Mouse (Mus musculus): ENCODE data around the gene D130043K22Rik. TPM values are rescaled to one million over a fixed set of nuclear protein-coding genes. Genes with fewer than 3 reads are reported as not detected.

Gene D130043K22Rik
- polyA plus RNA-seq, 1 experiment from 2014 or later: 1.6 TPM

- H3K27ac ChIP-seq (replicated peaks; ENCODE audit: low read depth, low read length): no peak overlapping the region
- H3K9ac ChIP-seq (ENCODE audit: low read depth, low read length): peak overlapping the region; percentile 97
- H3K4me2 ChIP-seq (ENCODE audit: low read depth, low read length): peak overlapping the region; percentile 82
- WGBS: 19% methylated on average over 2 of the region's 2 CpGs
- peaks cover 34% of the 10 kb centered on the region for H3K36me3 ChIP-seq (ENCODE audit: control insufficient read depth, insufficient read depth, low read length)
- H3K27me3 ChIP-seq (replicated peaks; ENCODE audit: control insufficient read depth, insufficient read depth, low read length): no peaks in the 10 kb centered on the region
- ATAC-seq (ENCODE audit: low read depth) (no peak), DNase-seq (ENCODE audit: low spot score) (no peak)
- H3K4me3 ChIP-seq (ENCODE audit: low read depth, low read length): peak overlapping the region; percentile 87
- H3K4me1 ChIP-seq (ENCODE audit: control insufficient read depth, insufficient read depth, low read length): peaks cover 18% of the 10 kb centered on the region
- H3K9me3 ChIP-seq (ENCODE audit: control insufficient read depth, low read length): no peaks in the 10 kb centered on the region
Measured at GRCm38 (mm10) chr13:24803196-24803595, 41.7 kb upstream of the D130043K22Rik start.

- no peaks in the 10 kb centered on the region for H3K9me3 ChIP-seq (ENCODE audit: control insufficient read depth, low read length)
- H3K4me2 ChIP-seq (ENCODE audit: low read depth, low read length): no peak overlapping the region
- H3K27ac ChIP-seq (replicated peaks; ENCODE audit: low read depth, low read length): no peak overlapping the region
- peaks cover 63% of the 10 kb centered on the region for H3K36me3 ChIP-seq (ENCODE audit: control insufficient read depth, insufficient read depth, low read length)
- no peak overlapping the region for H3K9ac ChIP-seq (ENCODE audit: low read depth, low read length)
- DNase-seq (ENCODE audit: low spot score) (no peak), ATAC-seq (ENCODE audit: low read depth) (no peak)
- H3K27me3 ChIP-seq (replicated peaks; ENCODE audit: control insufficient read depth, insufficient read depth, low read length): no peaks in the 10 kb centered on the region
- H3K4me3 ChIP-seq (ENCODE audit: low read depth, low read length): no peak overlapping the region
- H3K4me1 ChIP-seq (ENCODE audit: control insufficient read depth, insufficient read depth, low read length): peaks cover 15% of the 10 kb centered on the region
Measured at GRCm38 (mm10) chr13:24806079-24806478, 38.9 kb upstream of the D130043K22Rik start.

GRCm38 (mm10) chr13:24812521-24812920 is 32.4 kb upstream of the D130043K22Rik start:
- H3K36me3 ChIP-seq (ENCODE audit: control insufficient read depth, insufficient read depth, low read length): peaks cover 76% of the 10 kb centered on the region
- no peak overlapping the region for H3K9ac ChIP-seq (ENCODE audit: low read depth, low read length)
- ATAC-seq (ENCODE audit: low read depth) (no peak), DNase-seq (ENCODE audit: low spot score) (no peak)
- no peaks in the 10 kb centered on the region for H3K9me3 ChIP-seq (ENCODE audit: control insufficient read depth, low read length)
- no peak overlapping the region for H3K4me2 ChIP-seq (ENCODE audit: low read depth, low read length)
- H3K4me1 ChIP-seq (ENCODE audit: control insufficient read depth, insufficient read depth, low read length): no peaks in the 10 kb centered on the region
- no peak overlapping the region for H3K4me3 ChIP-seq (ENCODE audit: low read depth, low read length)
- whole genome bisulfite sequencing: 86% methylated on average over 2 of the region's 2 CpGs
- H3K27me3 ChIP-seq (replicated peaks; ENCODE audit: control insufficient read depth, insufficient read depth, low read length): no peaks in the 10 kb centered on the region
- no peak overlapping the region for H3K27ac ChIP-seq (replicated peaks; ENCODE audit: low read depth, low read length)

- DNase-seq (ENCODE audit: low spot score) (no peak), ATAC-seq (ENCODE audit: low read depth) (no peak)
- Histone ChIP-seq H3K27ac (replicated peaks; ENCODE audit: low read depth, low read length) (no peak overlapping the region), H3K4me2 (ENCODE audit: low read depth, low read length) (no peak overlapping the region), H3K4me1 (ENCODE audit: control insufficient read depth, insufficient read depth, low read length) (no peaks in the 10 kb centered on the region), H3K9me3 (ENCODE audit: control insufficient read depth, low read length) (no peaks in the 10 kb centered on the region), H3K4me3 (ENCODE audit: low read depth, low read length) (no peak overlapping the region), H3K9ac (ENCODE audit: low read depth, low read length) (no peak overlapping the region), H3K36me3 (ENCODE audit: control insufficient read depth, insufficient read depth, low read length) (peaks cover 67% of the 10 kb centered on the region), H3K27me3 (replicated peaks; ENCODE audit: control insufficient read depth, insufficient read depth, low read length) (no peaks in the 10 kb centered on the region)
- 87% methylated on average over 1 of the region's 1 CpGs for WGBS
Measured at GRCm38 (mm10) chr13:24814616-24815015, 30.3 kb upstream of the D130043K22Rik start.

- Histone ChIP-seq H3K36me3 (ENCODE audit: control insufficient read depth, insufficient read depth, low read length) (peaks cover 49% of the 10 kb centered on the region), H3K4me3 (ENCODE audit: low read depth, low read length) (no peak overlapping the region), H3K4me1 (ENCODE audit: control insufficient read depth, insufficient read depth, low read length) (no peaks in the 10 kb centered on the region), H3K27ac (replicated peaks; ENCODE audit: low read depth, low read length) (no peak overlapping the region), H3K27me3 (replicated peaks; ENCODE audit: control insufficient read depth, insufficient read depth, low read length) (no peaks in the 10 kb centered on the region), H3K9me3 (ENCODE audit: control insufficient read depth, low read length) (no peaks in the 10 kb centered on the region), H3K9ac (ENCODE audit: low read depth, low read length) (no peak overlapping the region), H3K4me2 (ENCODE audit: low read depth, low read length) (no peak overlapping the region)
- ATAC-seq (ENCODE audit: low read depth) (peak; percentile 56), DNase-seq (ENCODE audit: low spot score) (no peak)
- 62% methylated on average over 4 of the region's 4 CpGs for WGBS
Measured at GRCm38 (mm10) chr13:24816125-24817092, 28.5 kb upstream of the D130043K22Rik start.

GRCm38 (mm10) chr13:24819931-24820330 is 25.0 kb upstream of the D130043K22Rik start:
- ATAC-seq (ENCODE audit: low read depth) (no peak), DNase-seq (ENCODE audit: low spot score) (no peak)
- Histone ChIP-seq H3K4me1 (ENCODE audit: control insufficient read depth, insufficient read depth, low read length) (no peaks in the 10 kb centered on the region), H3K4me3 (ENCODE audit: low read depth, low read length) (no peak overlapping the region), H3K9me3 (ENCODE audit: control insufficient read depth, low read length) (no peaks in the 10 kb centered on the region), H3K27ac (replicated peaks; ENCODE audit: low read depth, low read length) (no peak overlapping the region), H3K27me3 (replicated peaks; ENCODE audit: control insufficient read depth, insufficient read depth, low read length) (no peaks in the 10 kb centered on the region), H3K9ac (ENCODE audit: low read depth, low read length) (no peak overlapping the region), H3K36me3 (ENCODE audit: control insufficient read depth, insufficient read depth, low read length) (peaks cover 19% of the 10 kb centered on the region), H3K4me2 (ENCODE audit: low read depth, low read length) (no peak overlapping the region)
- WGBS: 72% methylated on average over 1 of the region's 1 CpGs

- Histone ChIP-seq H3K4me2 (ENCODE audit: low read depth, low read length) (no peak overlapping the region), H3K36me3 (ENCODE audit: control insufficient read depth, insufficient read depth, low read length) (peaks cover 12% of the 10 kb centered on the region; the same call in 1 of the 2 replicates), H3K27me3 (replicated peaks; ENCODE audit: control insufficient read depth, insufficient read depth, low read length) (no peaks in the 10 kb centered on the region), H3K4me3 (ENCODE audit: low read depth, low read length) (no peak overlapping the region), H3K9me3 (ENCODE audit: control insufficient read depth, low read length) (no peaks in the 10 kb centered on the region), H3K9ac (ENCODE audit: low read depth, low read length) (no peak overlapping the region), H3K27ac (replicated peaks; ENCODE audit: low read depth, low read length) (no peak overlapping the region), H3K4me1 (ENCODE audit: control insufficient read depth, insufficient read depth, low read length) (no peaks in the 10 kb centered on the region)
- DNase-seq (ENCODE audit: low spot score): no peak
- ATAC-seq (ENCODE audit: low read depth): no peak
- 82% methylated on average over 16 of the region's 16 CpGs for WGBS
Measured at GRCm38 (mm10) chr13:24822663-24823343, 22.1 kb upstream of the D130043K22Rik start.

- Histone ChIP-seq H3K4me1 (ENCODE audit: control insufficient read depth, insufficient read depth, low read length) (no peaks in the 10 kb centered on the region), H3K4me2 (ENCODE audit: low read depth, low read length) (no peak overlapping the region), H3K9me3 (ENCODE audit: control insufficient read depth, low read length) (no peaks in the 10 kb centered on the region), H3K27me3 (replicated peaks; ENCODE audit: control insufficient read depth, insufficient read depth, low read length) (no peaks in the 10 kb centered on the region), H3K36me3 (ENCODE audit: control insufficient read depth, insufficient read depth, low read length) (no peaks in the 10 kb centered on the region), H3K9ac (ENCODE audit: low read depth, low read length) (no peak overlapping the region), H3K4me3 (ENCODE audit: low read depth, low read length) (no peak overlapping the region), H3K27ac (replicated peaks; ENCODE audit: low read depth, low read length) (no peak overlapping the region)
- 85% methylated on average over 4 of the region's 4 CpGs for WGBS
- DNase-seq (ENCODE audit: low spot score): no peak
- ATAC-seq (ENCODE audit: low read depth): no peak
Measured at GRCm38 (mm10) chr13:24824647-24825046, 20.3 kb upstream of the D130043K22Rik start.
